Mouse (Mus musculus) common myeloid progenitor, adult 5-6 weeks (primary cell): ENCODE data around the gene Ninj2. TPM values are rescaled to one million over a fixed set of nuclear protein-coding genes. Genes with fewer than 3 reads are reported as not detected.

Experiments
- ATAC-seq: replicated peaks from 2 replicates; pipeline ENCODE4 v1.8.0; 2016; ENCODE audit warnings: low read depth, mild to moderate bottlenecking, moderate TSS enrichment, inconsistent platforms; ENCODE audit not compliant: poor library complexity, severe bottlenecking
- total RNA-seq: library from RNA; stranded (forward); fragments of 200-1000, 187-1606 nt; gene quantifications from 2 replicates; pipeline ENCODE4 v1.2.3, GENCODE M21; 2017

Ninj2 gene
- total RNA-seq, 1 experiment from 2014 or later, result not detected

DNA sequence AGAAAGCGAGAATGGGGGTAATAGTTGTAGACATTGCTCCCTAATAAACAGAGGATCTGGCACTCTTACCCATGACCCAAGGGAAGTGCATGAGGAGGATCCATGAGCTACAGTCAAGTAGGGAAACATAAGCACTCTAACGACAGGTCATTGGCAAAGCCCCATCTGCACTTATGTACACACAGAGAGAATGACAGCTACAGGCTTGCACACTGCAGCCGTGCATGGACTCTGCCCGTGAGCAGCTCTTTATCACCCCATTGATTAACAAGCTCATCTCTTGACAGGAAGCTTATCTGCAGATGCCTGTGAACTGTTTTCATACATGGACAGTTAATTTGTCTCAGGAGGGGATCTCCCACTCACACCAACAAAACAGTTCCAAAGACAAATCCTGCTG is 74.4 kb downstream of the Ninj2 start:
- no peak for ATAC-seq

DNA sequence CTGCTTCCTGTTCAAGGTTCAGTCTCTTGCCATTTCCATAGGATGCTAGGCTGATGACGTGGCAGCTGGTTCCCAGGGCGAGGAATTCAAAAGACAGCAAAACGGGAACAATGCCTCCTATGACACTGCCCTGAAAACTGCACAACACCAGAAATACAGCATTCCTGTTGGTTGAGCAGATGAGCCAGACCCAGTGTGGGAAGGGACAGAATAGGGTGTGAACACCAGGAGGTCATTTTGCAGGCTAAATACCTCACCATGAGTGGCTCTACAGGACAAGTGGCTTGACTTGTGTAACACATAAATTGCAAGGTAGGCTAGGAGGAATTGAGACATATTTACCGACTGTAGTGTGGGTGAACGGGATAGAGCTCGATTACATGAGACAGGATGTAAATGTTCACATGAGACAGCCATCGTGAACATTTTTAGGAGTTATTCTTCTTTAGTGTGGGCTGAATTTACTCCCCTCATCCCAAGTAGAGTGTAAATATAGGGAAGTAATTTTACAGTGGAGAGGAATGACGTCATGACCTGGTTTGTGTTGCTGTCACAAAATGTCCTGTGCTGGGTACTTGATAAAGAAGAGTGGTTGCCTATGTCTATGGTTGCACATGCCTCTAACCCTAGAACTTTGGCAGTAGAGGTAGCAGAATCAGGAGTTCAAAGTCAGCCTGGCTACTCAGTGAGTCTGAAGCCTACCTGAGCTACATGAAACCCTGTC is 79.3 kb downstream of the Ninj2 start:
- ATAC-seq, result no peak

DNA sequence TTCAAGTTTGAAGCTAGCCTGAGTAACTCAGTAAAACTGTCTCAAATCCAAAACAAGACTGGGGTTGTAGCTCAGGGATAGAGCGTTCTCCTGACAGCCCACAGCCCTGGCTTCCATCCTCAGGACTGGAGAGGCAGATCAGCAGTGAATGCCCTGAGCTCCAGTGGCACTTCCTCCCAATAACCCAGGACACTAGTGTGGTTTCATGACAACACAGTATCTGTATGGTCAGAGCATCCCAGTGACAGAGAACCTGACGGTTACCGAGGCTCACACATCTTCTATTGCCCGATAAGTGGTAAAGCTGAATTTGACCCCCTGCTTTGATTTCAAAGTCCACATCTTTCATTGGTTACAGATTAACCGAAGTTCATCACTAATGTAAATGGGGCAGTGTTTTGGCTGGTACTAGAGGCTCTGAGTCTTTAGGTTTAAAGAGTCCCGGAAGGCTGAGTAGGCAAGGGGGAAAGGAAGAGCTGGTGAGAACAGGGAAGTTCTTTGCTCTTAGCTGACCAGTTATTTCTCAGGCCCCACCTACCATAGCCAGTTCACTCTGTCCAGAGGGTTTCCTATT is 81.0 kb downstream of the Ninj2 start:
- peak; percentile 48 for ATAC-seq

DNA sequence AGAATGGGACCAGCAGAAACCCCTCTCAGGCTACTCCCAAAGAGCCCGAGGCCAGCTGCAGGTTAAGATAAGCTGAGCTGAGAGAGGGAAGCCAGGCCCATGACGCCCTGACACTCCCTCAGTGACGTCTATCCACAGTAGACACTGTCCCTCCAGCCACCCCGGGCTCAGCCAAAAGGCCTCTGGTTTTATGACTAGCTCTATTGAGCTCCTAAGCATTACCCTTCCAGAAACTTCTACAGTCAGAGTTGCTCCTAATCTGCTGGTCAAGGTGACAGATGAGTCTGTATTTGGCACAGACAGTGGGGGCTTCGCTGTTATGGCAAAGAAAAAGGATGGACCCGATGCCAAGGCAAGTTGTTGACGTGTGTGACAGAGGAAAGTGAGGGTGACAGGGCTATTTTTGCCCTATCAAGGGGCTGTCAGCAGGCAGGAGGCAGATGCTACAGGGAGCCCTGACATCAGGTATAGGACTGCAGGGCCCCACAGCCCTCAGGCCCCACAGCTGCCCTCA is 81.5 kb downstream of the Ninj2 start:
- ATAC-seq, result peak; percentile 87

DNA sequence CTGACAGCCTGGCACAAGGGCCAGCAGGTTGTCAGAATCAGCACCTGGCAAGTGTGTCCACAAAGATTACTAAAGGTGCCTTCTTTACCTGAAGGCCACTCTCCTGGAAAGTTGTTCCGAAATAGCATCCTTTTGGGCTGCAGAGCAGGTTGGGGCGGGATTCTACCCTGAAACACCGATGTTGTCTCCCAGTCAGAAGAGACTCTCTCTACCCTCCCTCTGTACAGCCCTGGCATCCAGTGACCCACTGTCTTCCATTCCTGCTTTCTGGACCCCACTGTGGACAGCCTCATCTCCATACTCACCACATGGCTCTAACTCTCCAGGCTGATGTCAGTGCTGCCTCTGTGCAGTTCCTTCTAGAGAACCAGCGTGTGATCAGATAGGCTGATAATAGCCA is 82.5 kb downstream of the Ninj2 start:
- no peak for ATAC-seq

DNA sequence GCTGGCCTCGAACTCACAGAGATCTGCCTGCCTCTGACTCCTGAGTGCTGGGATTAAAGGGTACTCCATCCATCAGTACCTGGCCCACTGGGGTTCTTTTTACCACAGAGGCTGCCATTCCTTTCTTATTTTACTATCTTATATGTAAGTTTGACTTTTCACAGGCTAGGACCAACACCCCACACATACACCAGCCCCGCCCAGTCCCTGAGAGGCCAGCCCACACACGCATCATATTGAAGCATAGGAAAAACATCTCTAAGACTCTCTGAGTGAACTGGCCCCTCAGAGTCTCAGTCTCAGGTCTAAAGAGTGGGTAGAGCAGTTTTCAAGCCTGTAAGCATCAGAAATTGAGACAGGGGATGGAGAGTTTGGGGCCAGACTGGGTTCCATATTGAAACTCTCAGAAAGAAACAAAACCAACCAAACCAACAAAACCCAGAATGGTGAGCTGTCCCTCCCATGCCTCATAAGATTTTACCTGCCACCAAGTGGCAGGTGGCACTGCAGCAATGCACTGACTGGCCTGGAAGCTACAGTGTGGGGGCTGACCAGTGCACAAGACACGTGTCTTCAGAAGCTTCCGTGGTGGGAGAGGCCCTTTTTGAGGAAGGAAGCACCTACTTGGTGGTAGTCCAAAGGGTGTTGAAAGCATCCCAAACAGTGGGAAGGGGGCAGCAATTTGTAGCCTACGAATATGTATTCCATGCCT is 86.0 kb downstream of the Ninj2 start:
- peak; percentile 15 for ATAC-seq

DNA sequence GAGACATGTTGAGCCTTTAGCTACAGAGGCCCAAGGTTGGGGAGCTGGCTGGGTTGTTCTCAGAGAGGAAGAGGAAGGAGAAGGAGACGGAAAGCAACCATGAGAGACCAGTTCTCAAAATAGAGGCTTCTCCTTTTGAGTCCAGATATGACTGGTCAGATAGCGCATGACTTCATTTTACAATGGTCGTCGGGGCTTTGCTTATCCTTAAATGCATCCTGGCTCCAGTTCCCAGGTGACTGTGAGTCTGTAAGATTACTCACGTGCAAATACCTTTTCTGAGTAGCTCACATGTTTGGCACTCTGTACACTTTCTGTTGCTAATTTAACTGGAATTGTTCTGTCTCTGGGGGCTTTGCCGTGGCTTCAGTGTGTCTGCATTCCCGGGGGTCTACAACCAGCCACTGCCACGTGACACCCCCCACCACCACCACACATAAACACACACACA is 86.6 kb downstream of the Ninj2 start:
- ATAC-seq, result peak; percentile 48

DNA sequence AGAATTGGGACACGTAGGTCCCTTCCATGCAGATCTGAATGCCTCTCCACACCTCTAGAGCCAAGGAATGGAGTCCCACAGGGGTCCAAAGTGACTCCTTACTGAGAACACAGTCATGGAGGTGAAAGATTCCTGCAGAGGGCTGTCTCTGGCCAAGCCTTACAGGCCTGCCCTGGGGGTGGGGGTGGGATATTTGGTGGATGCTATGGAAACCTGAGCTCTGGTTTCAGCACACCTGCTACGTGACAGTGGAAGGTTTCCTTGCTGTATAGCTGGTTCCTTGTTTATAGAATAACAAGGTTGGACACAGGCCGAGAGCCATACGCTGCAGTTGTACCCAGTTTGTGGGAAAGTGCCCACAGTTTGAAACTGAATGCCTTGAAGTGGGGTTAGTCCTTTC is 87.3 kb downstream of the Ninj2 start:
- ATAC-seq, result no peak

DNA sequence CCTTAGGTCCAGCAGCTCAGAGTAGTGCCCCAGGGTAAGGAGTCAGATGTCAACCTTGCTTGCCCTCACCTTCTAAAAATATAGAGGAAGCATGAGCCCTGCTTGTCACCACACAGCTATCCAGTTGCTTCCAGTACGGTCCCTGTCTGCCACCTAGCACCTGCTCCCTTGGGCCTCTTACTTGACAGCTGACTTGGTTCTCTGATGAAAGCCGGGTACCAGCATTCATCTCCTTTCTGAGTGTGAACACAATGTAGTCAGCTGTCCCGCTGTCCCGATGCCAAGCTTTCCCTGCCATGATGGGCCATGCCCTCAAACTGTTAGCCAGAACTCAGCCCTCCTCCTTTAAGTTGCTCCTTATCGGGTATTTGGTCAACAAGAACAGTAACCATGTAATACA is 89.0 kb downstream of the Ninj2 start:
- no peak for ATAC-seq

DNA sequence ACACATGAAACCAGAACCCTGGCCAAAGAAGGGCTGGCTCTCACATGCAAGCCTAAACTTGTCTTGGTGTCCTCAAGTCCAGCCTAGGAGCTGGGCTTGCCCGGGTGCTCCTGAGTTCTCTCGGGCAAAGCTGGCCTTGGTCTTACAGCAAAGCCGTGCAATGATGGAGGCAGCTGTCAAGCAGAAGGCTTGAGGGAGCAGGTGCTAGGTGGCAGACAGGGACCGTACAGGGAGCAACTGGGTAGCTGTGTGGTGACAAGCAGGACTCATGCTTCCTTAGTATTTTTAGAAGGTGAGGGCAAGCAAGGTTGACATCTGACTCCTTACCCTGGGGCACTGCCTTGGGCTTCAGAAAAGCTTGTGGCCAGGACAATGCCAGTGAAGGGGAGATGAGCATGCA is 90.6 kb downstream of the Ninj2 start:
- ATAC-seq, result no peak

DNA sequence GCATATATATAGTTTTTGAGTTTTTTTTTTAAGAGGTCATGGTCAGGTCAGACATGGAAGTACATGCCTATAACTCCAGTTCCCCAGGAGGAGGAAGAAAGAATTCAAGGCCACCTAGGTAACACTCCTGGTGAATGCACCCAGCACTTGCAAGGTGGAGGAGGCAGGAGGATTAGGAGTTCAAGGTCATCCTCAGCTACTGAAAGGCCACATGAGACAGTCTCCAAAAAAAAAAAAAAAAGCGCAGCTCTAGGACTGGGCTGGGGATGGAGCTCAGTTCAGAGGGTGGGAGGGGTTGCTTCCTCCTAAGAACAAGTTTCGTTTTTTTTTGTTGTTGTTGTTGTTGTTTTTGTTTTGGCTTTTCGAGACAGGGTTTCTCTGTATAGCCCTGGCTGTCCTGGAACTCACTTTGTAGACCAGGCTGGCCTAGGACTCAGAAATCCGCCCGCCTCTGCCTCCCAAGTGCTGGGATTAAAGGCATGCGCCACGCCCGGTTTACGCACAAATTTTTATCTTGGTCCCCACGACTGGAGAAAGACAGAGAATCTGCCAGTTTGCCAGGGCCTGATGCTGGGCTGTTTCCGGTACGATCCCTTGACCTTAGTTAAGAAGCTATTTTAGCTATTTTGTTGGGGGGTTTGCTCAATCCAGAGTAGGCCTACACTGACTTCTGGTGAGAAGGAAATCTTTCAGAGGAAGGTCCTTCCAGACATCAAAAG is 92.0 kb downstream of the Ninj2 start:
- no peak for ATAC-seq

DNA sequence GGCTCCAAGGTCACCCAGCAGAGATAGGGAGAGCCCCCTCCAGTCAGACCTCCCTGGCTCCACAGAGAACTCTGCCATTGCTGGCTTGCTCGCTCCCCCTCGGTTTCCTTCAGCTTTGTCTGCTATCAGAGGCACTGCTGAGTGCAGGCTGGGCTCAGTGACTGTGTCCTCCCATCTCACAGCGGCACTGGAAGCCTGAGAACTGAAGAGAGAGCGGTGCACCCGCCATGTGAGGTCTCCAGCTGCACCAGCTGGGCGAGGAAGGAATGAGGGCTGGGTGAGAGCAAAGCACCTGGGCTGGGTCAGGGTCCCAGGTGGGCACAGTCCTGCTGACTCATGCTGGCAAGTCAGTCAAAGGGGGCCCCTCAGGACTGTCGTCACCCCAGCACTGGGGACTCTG is 92.6 kb downstream of the Ninj2 start:
- ATAC-seq, result no peak

DNA sequence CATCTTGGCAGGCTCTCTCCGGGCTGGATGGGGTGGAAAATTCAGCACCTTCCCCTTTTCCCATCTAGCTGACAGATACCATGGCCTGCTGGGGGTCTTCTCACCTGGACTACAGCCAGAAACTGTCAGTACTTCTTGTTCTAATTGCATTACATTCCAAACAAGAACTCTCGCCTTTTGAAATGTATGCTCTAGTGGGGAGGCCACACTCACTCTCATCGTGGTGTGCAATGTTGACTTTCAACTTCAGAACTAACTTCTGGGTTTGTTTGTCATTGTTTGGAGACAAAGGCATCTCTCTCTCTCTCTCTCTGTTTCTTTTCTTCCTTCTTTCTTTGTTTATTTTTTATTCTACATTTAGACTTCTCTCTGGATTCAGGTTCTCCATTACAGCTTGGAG is 93.4 kb downstream of the Ninj2 start:
- ATAC-seq, result no peak

DNA sequence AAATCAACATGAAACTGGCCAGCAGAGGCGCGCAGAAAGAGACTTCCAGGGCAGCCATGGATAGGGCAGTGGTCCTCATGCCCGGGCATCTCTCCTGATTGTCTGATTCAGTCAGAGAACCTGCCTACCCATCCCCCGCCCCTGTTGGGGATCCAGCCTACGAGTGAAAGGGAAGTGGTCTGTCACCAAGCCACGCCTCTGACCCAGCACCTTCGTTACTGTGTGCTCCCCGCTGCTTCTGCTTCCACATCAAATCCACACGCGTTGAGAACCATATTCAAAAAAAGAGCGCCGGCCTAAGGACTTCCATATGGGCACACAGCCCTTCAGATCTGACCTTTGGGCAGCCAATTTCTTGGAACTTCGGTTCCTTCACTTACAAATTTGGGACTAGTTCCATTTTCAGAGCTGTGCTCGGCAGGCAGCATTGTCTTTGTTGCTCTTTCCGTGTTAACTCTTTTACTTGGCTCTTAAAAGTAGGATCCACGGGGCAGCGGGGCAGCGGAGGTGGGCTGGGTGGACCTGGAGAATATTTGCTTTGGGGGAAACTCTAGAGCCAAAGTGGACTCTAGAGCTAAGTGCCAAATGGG is 94.5 kb downstream of the Ninj2 start:
- peak; percentile 94 for ATAC-seq

DNA sequence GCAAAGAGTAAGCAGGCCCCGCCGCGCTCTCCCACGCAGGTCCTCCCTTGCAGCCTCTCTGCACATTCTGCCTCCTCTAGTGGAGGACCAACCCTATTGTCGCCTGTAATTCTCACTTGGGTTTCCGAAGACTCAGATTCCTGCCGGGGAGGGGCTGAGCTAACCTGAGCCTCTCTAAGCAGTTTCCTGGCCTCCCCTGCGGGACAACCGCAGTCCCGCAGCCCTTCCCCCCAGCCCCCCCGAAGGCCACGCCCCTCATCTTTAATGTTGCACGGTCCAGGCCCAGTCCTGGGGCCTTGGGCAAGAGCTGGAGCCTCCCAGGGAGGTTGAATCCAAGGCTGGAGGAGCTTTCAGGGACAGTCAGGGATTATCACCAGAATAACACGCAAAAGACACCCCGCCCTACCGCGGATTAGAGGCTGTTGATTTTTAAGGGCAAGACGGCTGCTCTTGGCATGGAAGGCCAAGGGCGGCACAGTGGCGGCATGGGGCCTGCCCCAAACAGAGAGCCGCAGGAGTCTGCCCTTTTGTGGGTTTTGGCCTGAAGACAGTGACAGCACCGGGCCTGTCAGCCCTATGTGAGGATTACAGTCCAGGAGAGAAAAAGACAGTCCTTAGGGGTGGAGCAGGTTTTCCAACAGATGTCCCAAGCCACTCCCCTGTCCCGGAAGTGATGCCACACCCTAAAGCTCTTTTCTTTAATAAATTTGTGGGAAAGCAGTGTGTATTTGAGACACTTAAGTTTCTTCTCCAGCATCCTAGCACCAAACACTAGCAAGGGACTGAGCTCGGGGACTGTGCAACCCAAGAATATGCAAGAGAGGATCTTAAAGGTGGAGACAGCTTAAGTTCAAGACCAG is 95.5 kb downstream of the Ninj2 start:
- ATAC-seq, result peak; percentile 55

DNA sequence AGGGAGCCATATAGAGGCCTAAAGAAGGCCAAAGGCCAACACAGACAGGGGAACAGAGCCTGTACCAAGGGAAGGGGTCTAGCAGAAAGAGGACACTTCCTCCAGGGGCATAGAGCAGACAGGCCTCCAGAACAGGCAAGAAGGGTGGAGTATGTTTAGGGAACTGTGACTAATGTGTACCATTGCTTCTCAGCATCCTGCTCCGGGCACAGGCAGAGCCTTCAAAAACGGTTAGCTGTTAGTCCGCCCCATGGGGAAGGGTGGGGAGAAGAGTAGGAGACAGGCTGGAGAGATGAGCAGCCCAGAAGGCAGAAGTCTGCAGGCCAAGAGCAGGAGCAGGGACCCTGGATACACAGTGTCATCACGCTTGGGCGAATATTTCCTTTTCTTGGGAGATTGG is 96.1 kb downstream of the Ninj2 start:
- no peak for ATAC-seq

DNA sequence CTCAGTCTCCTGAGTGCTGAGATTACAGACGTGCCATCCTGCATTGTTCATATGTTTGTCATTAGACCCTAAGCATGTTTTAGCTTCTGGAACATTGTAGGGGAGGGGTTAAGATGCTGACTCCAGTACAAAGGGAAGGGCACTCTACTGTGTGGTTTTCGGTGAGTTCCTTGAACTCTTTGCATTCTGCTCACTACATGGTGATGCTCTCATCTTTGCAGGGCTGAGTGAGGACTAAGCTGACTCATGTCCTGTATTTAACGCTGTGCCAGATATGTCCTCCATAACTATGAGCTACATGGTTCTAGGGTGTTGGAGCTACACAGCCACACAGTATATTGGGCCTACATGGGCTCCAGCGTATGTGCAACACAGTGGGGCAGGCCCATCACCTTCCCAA is 97.2 kb downstream of the Ninj2 start:
- no peak for ATAC-seq

DNA sequence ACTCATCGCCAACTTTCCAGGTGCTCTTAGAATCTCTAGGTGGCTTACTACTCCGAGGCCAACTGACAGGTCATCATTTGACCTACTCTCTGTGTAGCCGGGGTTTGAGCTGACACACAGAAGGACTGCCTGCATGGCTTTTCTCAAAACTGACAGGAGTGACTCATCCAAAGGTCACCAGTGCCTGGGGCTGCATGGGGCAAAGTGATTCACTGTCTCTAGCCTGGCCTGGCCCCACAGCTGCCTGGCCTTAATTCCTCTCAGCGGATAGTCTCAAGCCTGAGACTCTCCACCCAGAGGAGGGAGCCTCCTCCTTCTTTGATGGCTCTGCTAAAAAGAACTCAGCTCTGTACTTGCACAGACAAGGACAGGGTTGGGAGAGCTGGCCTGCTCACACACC is 97.8 kb downstream of the Ninj2 start:
- no peak for ATAC-seq

DNA sequence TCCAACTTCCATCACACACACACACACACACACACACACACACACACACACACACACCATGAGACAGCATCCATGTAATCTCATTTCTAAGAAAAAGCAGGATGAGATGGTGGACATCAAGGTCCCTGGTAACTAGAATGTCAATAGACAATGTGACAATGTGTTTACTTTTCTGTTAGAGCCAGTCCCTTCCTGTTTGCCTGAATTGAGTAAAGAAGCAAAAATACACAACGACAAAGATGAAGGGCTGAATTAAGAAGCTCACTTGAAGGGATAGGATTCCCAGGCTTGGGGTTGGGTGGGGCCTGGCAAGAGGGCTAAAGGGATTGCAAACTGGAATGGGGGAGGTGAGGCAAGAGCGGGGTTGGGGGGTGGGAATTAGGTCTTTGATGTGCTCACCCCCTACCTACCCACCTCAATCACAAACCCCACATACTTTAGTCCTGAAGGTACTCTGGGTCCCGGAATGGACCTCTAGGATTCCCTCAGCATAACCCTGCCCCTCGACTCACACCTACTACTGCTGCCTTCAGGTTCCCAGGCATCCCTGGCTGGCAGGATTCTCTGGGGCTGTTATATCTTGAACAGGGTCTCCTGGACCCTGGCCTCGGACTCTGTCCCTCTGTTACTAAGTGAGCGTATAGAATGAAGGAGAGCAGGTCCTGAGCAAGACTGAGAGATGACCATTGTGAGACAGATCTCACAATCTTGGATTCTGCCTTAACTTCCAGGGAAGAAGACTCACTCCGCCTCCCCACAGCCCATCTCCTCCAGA is 98.4 kb downstream of the Ninj2 start:
- ATAC-seq, result no peak
